Mouse (Mus musculus): ENCODE results near the gene Mttp.

The Mttp gene

DNA sequence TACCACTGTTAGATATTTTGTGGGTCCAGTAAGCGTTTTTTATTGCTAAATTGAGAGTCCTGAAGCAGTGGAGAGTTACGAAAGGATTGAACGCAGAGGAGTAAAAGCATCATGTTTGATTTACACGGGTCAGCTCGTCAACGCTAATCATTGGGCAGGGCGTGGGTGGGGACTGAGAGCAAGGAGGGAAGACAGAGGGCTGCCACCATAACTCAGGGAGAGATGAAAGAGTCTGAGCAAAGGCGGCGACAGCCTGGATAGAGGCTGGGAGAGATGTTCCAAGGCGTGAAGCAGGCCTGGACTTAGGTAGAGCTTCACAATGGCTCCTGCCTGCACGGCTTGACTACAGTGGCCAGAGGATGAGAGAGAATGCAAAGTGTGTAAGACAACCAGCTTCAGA, 94.0 kb downstream of the Mttp start:
- DNase-seq (ENCODE audit: low spot score) = no peak

DNA sequence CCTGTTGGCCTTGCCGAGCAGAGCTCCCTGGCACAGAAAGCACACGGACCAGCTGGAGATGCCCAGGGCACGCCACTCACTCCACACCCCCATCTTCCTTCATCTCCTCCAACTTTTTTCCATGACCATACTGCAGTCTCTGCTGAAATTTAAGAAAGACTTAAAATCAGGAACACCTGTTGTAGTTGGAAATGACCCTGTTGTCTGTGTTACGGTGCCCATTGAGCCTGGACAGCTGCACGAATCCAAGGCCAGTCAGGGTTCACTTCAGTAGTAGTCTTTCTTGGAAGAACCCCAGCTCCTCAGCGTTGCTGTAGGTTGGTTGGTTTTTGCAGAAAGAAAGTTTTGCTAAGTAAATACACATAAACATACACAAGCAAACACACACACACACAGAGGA, 95.2 kb downstream of the Mttp start:
- no peak for DNase-seq (ENCODE audit: low spot score)

DNA sequence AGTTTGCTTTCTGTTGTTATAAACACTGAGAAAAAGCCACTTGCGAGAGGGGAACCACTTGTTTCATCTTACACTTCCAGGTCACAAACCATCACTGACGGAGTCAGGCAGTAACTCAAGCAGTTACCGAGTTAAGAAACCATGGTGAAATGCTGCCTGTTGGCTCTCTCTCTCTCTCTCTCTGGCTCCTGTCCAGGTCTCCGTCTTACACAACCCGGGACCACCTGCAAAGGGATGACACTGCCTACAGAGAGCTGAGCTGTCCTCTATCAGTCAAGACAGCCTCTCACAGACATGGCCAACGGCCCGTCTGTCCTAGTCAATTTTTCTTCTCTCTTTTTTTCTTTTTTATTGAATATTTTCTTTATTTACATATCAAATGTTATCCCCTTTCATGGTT, 101.5 kb downstream of the Mttp start:
- no peak for DNase-seq (ENCODE audit: low spot score)

- no peak for DNase-seq (ENCODE audit: low spot score)
These were observed 103.0 kb downstream of the Mttp start for GRCm38 (mm10) chr3:138041591-138042301.

GRCm38 (mm10) chr3:138040938-138041337, 103.8 kb downstream of the Mttp start:
- DNase-seq (ENCODE audit: low spot score) = no peak
